Mouse (Mus musculus) testis, adult 2 months (tissue): ENCODE measurements around the gene Tmigd1.

Experiments used
- CTCF ChIP-seq: fragments of 200-500 bp; IDR thresholded peaks from 2 replicates; pipeline ENCODE4 v1.5.1; 2012; ENCODE audit warnings: low read depth, mild to moderate bottlenecking, inconsistent platforms, low read length, moderate library complexity; ENCODE audit not compliant: control insufficient read depth, insufficient read depth, insufficient replicate concordance
- POLR2A ChIP-seq: fragments of 200-500 bp; IDR thresholded peaks from 2 replicates; pipeline ENCODE4 v1.6.1; 2012; ENCODE audit warnings: low read depth, mild to moderate bottlenecking, inconsistent platforms, low read length, moderate library complexity; ENCODE audit not compliant: control insufficient read depth

GRCm38 (mm10) chr11:76965703-76966102 lies 63.7 kb downstream of the Tmigd1 start:
- TF ChIP-seq POLR2A (no peak), CTCF (no peak)
